In genomic region chr1:162286910-162287309, GRCm38 (mm10) we compare ENCODE assay signal across 8 mouse cellular contexts.
DNase-seq lines count a peak whose midpoint lies in the region; ATAC-seq and TF ChIP-seq lines count a peak whose summit lies in the region.

No protein-coding gene starts in this region.

- H3K27me3 ChIP-seq in thymus, adult 2 months (ENCODE audit: control insufficient read depth, insufficient read depth, low read length), result no peaks in the 10 kb centered on the region

- no peak for TF ChIP-seq CTCF in thymus, adult 2 months (IDR thresholded peaks at IDR 0.05; ENCODE audit: borderline replicate concordance, control insufficient read depth, extremely low read depth, insufficient read depth, low read length, poor library complexity)

- no peak overlapping the region for H3K4me3 ChIP-seq in thymus, adult 2 months (ENCODE audit: control insufficient read depth, insufficient read depth, low read length)

- DNase-seq in cerebellum, adult 9-10 months, result peak; percentile 18
- no peak for DNase-seq in cerebellum, adult 11 months
- DNase-seq in lung, adult 18-20 months, result peak; percentile 14 to 15
- no peak for DNase-seq in lung, postnatal 25 days (ENCODE audit: low spot score)
- DNase-seq in embryo, embryonic 9.5 days (ENCODE audit: extremely low spot score), result peak; percentile 22
- peak; percentile 26 for DNase-seq in thymus, adult 2 months
- DNase-seq in layer of hippocampus, adult 18-20 months (ENCODE audit: low spot score in 2 of 2), result no peak

- no peak for TF ChIP-seq POLR2A in thymus, adult 2 months (IDR thresholded peaks at IDR 0.05; ENCODE audit: control insufficient read depth, extremely low read depth, insufficient read depth, low read length, poor library complexity)

- H3K4me1 ChIP-seq in thymus, adult 2 months (replicated peaks; ENCODE audit: control insufficient read depth, insufficient read depth, low read length), result no peaks in the 10 kb centered on the region; the same call in 1 of the 2 replicates

- H3K27ac ChIP-seq in thymus, adult 2 months (ENCODE audit: control insufficient read depth, insufficient read depth, low read length), result no peak overlapping the region

- ATAC-seq in erythroid progenitor cell, adult 5-6 weeks (replicated peaks; ENCODE audit: low FRiP score, poor library complexity, severe bottlenecking), result no peak

- H3K36me3 ChIP-seq in thymus, adult 2 months (ENCODE audit: control insufficient read depth, insufficient read depth, low read length), result no peaks in the 10 kb centered on the region

- 89% methylated on average over 6 of the region's 6 CpGs for whole genome bisulfite sequencing in thymus, adult 2 months

Comparison
In these comparisons a context has a peak if more than half of its experiments do, and no peak if none do; other contexts are left out.
1. DNase-seq: peak in cerebellum, adult 9-10 months (single experiment), lung, adult 18-20 months (2 of 2), embryo, embryonic 9.5 days (single experiment) and thymus, adult 2 months (single experiment); none in cerebellum, adult 11 months (single experiment), lung, postnatal 25 days (single experiment) and layer of hippocampus, adult 18-20 months (0 of 2).